Mouse (Mus musculus): ENCODE data around the gene Setd3. TPM values are rescaled to one million over a fixed set of nuclear protein-coding genes. Genes with fewer than 3 reads are reported as not detected.

Gene Setd3
- polyA plus RNA-seq, 1 experiment from 2014 or later, result 88.8 TPM

DNA sequence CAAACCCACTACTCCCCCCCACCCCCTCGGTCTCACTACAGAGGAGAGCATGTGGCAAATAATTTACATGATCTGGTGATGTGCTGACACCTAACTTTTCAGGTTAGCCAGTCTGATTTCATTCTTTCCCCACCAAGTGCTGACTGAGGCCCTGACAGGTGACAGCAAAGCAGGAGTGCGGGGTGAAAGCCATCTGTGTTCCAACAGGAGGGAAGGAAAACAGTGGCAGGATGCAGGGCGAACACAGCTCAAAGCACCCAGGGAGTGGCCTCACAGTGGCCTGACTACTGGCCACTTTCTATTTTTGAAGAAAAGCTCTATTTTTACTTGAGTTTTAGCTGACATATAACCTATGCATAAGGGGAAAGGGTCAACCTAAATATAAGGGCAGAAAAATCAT lies 15.4 kb downstream of the Setd3 start:
- no peak overlapping the region for H3K9ac ChIP-seq (ENCODE audit: low read length)
- peaks cover 4% of the 10 kb centered on the region for H3K4me1 ChIP-seq (replicated peaks; ENCODE audit: control insufficient read depth, insufficient read depth, low read length)
- no peak overlapping the region for H3K4me3 ChIP-seq (ENCODE audit: low read length)
- H3K27me3 ChIP-seq (ENCODE audit: control insufficient read depth, insufficient read depth, low read depth, low read length), result no peaks in the 10 kb centered on the region
- 78% methylated on average over 3 of the region's 3 CpGs for WGBS
- peaks cover 7% of the 10 kb centered on the region for H3K36me3 ChIP-seq (ENCODE audit: control insufficient read depth, insufficient read depth, low read length)
- H3K27ac ChIP-seq (ENCODE audit: low read length), result no peak overlapping the region
- no peaks in the 10 kb centered on the region for H3K9me3 ChIP-seq (ENCODE audit: control insufficient read depth, low read length)
- H3K4me2 ChIP-seq (ENCODE audit: low read depth, low read length), result no peak overlapping the region
- ATAC-seq (ENCODE audit: low read depth), result no peak

DNA sequence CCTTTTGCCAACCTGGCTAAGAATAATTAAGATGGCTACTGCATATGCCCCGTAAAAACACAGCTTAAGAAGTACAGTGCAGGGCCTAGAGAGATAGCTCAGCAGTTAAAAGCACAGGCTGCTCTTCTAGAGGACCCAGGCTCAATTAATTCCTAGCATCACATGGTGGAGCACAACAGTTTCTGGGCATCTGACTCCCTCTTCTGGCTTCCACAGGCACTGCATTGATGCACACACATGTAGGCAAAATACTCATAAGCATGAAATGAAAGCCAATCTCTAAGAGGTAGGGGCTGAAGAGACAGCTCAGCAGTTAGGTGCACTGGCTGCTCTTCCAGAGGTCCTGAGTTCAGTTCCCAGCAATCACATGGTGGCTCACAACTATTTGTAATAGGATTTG lies 17.1 kb downstream of the Setd3 start:
- H3K27me3 ChIP-seq (ENCODE audit: control insufficient read depth, insufficient read depth, low read depth, low read length), result no peaks in the 10 kb centered on the region
- no peak overlapping the region for H3K4me3 ChIP-seq (ENCODE audit: low read length)
- H3K4me1 ChIP-seq (replicated peaks; ENCODE audit: control insufficient read depth, insufficient read depth, low read length), result no peaks in the 10 kb centered on the region
- H3K36me3 ChIP-seq (ENCODE audit: control insufficient read depth, insufficient read depth, low read length), result peaks cover 10% of the 10 kb centered on the region
- H3K9ac ChIP-seq (ENCODE audit: low read length), result no peak overlapping the region
- no peak overlapping the region for H3K4me2 ChIP-seq (ENCODE audit: low read depth, low read length)
- no peak for ATAC-seq (ENCODE audit: low read depth)
- H3K9me3 ChIP-seq (ENCODE audit: control insufficient read depth, low read length), result no peaks in the 10 kb centered on the region
- 91% methylated on average over 1 of the region's 1 CpGs for WGBS
- no peak overlapping the region for H3K27ac ChIP-seq (ENCODE audit: low read length)

DNA sequence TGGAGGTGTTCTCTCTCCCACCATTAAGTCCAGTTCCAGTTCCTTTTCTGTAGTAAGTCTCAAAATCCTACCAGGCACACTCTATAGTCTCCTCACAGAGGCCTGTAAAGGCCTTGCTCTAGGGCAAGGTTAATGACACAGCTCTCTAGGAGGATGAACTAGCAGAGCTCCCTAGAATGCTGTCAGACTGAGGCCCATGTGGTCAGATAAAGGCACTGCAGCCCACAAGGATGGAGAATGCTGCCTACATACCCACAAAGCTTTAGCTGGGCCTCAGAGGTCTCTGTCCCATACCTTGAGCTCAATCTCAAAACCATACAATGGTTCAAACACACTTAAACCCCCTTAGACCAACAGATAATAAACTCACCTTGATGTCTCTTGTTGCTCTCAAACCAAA lies 19.3 kb downstream of the Setd3 start:
- Histone ChIP-seq H3K9me3 (ENCODE audit: control insufficient read depth, low read length) (no peaks in the 10 kb centered on the region), H3K4me1 (replicated peaks; ENCODE audit: control insufficient read depth, insufficient read depth, low read length) (no peaks in the 10 kb centered on the region), H3K4me2 (ENCODE audit: low read depth, low read length) (no peak overlapping the region), H3K4me3 (ENCODE audit: low read length) (no peak overlapping the region), H3K36me3 (ENCODE audit: control insufficient read depth, insufficient read depth, low read length) (peaks cover 10% of the 10 kb centered on the region), H3K27ac (ENCODE audit: low read length) (no peak overlapping the region), H3K27me3 (ENCODE audit: control insufficient read depth, insufficient read depth, low read depth, low read length) (no peaks in the 10 kb centered on the region), H3K9ac (ENCODE audit: low read length) (no peak overlapping the region)
- no peak for ATAC-seq (ENCODE audit: low read depth)

DNA sequence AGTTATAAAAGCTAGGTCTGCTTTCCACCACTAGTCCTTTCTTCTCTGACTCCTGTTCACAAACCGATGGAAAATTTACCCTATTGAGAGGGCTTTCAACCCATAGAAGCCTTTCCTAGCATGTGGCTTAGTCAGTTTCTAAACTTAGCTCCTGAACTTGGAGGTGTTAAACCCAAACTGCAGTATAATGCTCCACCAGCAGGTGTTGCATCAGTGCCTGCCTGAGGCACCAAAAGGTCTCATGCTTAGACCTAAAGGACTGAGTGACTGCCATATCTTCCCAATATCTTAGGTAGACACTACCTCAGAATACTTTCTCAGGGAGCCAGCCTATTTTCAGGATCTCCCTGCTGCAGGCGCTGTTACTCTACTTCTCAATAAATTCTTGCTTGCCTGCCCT lies 26.4 kb downstream of the Setd3 start:
- no peak overlapping the region for H3K4me2 ChIP-seq (ENCODE audit: low read depth, low read length)
- no peaks in the 10 kb centered on the region for H3K27me3 ChIP-seq (ENCODE audit: control insufficient read depth, insufficient read depth, low read depth, low read length)
- no peaks in the 10 kb centered on the region for H3K9me3 ChIP-seq (ENCODE audit: control insufficient read depth, low read length)
- no peaks in the 10 kb centered on the region for H3K4me1 ChIP-seq (replicated peaks; ENCODE audit: control insufficient read depth, insufficient read depth, low read length)
- H3K9ac ChIP-seq (ENCODE audit: low read length), result no peak overlapping the region
- H3K36me3 ChIP-seq (ENCODE audit: control insufficient read depth, insufficient read depth, low read length), result peaks cover 4% of the 10 kb centered on the region; the same call in 1 of the 2 replicates
- H3K27ac ChIP-seq (ENCODE audit: low read length), result no peak overlapping the region
- no peak for ATAC-seq (ENCODE audit: low read depth)
- 97% methylated on average over 2 of the region's 2 CpGs for WGBS
- H3K4me3 ChIP-seq (ENCODE audit: low read length), result no peak overlapping the region

DNA sequence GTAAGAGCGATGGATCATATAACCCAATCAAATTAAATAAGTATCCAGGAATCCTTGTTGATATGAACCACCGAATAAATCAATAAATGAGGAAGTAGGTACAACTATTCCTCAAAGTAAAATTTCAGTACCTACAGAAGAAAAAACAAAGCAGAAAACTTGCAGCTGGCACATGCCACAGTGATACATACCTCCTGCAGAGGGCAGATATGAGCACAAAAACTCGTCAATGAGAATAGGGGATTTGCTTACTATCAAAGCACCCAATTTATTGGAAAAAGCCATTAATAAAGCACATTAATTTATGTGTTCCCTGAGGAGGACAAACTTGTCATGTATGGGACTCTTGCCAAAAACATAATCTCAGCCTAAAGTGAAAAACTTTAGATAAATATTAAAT lies 29.4 kb downstream of the Setd3 start:
- H3K4me3 ChIP-seq (ENCODE audit: low read length), result no peak overlapping the region
- H3K27me3 ChIP-seq (ENCODE audit: control insufficient read depth, insufficient read depth, low read depth, low read length), result no peaks in the 10 kb centered on the region

DNA sequence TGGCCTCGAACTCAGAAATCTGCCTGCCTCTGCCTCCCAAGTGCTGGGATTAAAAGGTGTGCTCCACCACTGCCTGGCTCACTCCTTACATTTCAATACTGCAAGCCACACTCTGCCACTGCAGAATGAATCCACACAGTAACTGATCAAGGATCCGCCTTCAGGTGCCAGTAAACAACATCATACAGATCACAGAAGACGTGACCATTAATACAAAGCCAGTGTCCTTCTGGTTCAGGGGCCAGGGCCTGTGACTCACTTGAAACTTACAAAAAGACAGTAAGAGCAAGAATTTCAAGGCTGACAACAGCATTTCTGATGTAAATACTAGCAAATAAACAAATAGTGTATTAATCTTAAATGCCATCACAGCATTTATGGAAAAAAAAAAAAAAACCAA lies 33.9 kb downstream of the Setd3 start:
- no peaks in the 10 kb centered on the region for H3K27me3 ChIP-seq (ENCODE audit: control insufficient read depth, insufficient read depth, low read depth, low read length)
- 92% methylated on average over 3 of the region's 3 CpGs for WGBS
- no peaks in the 10 kb centered on the region for H3K9me3 ChIP-seq (ENCODE audit: control insufficient read depth, low read length)
- no peak overlapping the region for H3K9ac ChIP-seq (ENCODE audit: low read length)
- H3K27ac ChIP-seq (ENCODE audit: low read length), result no peak overlapping the region
- H3K4me1 ChIP-seq (replicated peaks; ENCODE audit: control insufficient read depth, insufficient read depth, low read length), result no peaks in the 10 kb centered on the region
- H3K4me2 ChIP-seq (ENCODE audit: low read depth, low read length), result no peak overlapping the region
- H3K36me3 ChIP-seq (ENCODE audit: control insufficient read depth, insufficient read depth, low read length), result peaks cover 8% of the 10 kb centered on the region
- ATAC-seq (ENCODE audit: low read depth), result no peak
- no peak overlapping the region for H3K4me3 ChIP-seq (ENCODE audit: low read length)

More for the DNA sequence above, 29.4 kb downstream of the Setd3 start:
- Histone ChIP-seq H3K4me1 (replicated peaks; ENCODE audit: control insufficient read depth, insufficient read depth, low read length) (no peaks in the 10 kb centered on the region), H3K4me2 (ENCODE audit: low read depth, low read length) (no peak overlapping the region), H3K9me3 (ENCODE audit: control insufficient read depth, low read length) (no peaks in the 10 kb centered on the region), H3K36me3 (ENCODE audit: control insufficient read depth, insufficient read depth, low read length) (peaks cover 4% of the 10 kb centered on the region; the same call in 1 of the 2 replicates), H3K27ac (ENCODE audit: low read length) (no peak overlapping the region), H3K9ac (ENCODE audit: low read length) (no peak overlapping the region)
- 71% methylated on average over 3 of the region's 3 CpGs for WGBS
- ATAC-seq (ENCODE audit: low read depth), result no peak

DNA sequence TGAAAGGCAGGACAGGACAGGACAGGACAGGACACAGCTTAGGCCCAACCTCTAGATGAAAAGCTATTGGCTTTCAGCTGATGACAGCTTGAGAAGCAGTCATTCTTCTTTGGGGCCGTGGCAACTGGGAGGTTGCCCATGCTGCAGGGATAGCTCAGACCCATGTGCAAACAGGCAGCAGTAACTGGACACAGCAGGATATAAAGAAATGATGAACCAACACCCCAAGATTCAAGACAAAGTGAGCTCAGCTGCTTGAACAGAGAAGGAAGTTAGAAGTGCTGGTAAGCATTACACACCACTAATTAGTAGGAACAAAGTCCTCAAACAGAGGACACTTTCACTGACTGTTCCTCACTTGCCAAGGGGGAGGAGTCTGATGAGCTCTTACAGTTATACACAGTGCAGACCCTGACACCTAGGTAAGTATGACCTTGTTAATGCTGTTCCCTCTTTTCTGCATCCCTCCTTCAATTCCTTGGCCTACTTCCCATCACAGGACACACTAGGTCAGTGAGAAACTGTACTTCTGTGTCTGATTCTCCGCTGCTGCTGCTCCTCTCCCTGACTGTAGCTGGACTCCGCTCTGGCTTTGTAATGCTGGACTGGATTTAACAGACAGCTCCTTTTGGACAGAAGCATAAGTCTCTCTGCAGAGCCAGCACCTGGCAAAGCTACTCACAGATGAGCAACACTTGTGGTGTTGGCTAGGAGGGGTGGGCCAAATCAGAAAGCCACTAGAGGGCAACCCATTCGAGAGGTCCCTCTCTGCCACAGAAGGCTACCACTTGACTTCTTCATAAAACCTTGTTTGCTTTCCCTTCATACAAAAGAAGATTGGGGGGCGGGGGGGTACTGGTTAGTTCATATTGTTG lies 35.3 kb downstream of the Setd3 start:
- H3K4me3 ChIP-seq (ENCODE audit: low read length), result no peak overlapping the region
- no peak overlapping the region for H3K9ac ChIP-seq (ENCODE audit: low read length)
- WGBS, result 88% methylated on average over 5 of the region's 5 CpGs
- no peak overlapping the region for H3K4me2 ChIP-seq (ENCODE audit: low read depth, low read length)
- no peak for ATAC-seq (ENCODE audit: low read depth)
- no peaks in the 10 kb centered on the region for H3K9me3 ChIP-seq (ENCODE audit: control insufficient read depth, low read length)
- H3K4me1 ChIP-seq (replicated peaks; ENCODE audit: control insufficient read depth, insufficient read depth, low read length), result no peaks in the 10 kb centered on the region
- peaks cover 4% of the 10 kb centered on the region for H3K36me3 ChIP-seq (ENCODE audit: control insufficient read depth, insufficient read depth, low read length)
- no peaks in the 10 kb centered on the region for H3K27me3 ChIP-seq (ENCODE audit: control insufficient read depth, insufficient read depth, low read depth, low read length)
- H3K27ac ChIP-seq (ENCODE audit: low read length), result no peak overlapping the region

DNA sequence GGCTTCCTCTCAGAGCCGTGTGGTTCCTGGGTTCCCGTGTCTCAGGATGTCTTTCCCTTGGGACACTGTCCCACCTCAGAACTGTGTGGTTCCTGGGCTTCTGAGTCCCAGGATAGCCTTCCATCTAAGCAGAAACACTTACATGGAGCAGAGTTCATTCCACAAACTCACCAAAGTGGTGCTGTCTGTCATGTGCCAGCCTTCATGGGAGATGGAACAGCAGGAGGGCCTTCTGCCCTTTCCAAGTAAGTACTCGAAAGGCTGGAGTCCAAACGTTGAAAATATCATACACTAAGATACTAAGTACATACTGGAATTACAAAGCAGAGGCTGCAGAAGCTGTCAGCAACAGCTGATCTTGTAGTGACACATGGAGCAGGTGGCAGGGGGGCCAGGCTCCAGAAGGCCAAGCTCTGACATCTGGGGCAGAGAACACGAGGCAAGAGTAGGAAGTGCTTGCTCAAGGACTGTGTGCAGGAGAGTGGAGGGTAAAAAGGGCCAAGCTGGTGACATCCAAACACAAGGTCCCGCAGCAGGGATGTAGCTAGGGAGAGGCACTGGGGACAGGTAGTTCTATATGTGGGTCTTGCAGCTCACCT lies 43.4 kb downstream of the Setd3 start:
- Histone ChIP-seq H3K9me3 (ENCODE audit: control insufficient read depth, low read length) (no peaks in the 10 kb centered on the region), H3K4me3 (ENCODE audit: low read length) (no peak overlapping the region), H3K27ac (ENCODE audit: low read length) (no peak overlapping the region), H3K27me3 (ENCODE audit: control insufficient read depth, insufficient read depth, low read depth, low read length) (no peaks in the 10 kb centered on the region), H3K36me3 (ENCODE audit: control insufficient read depth, insufficient read depth, low read length) (peaks cover 22% of the 10 kb centered on the region), H3K4me2 (ENCODE audit: low read depth, low read length) (no peak overlapping the region), H3K4me1 (replicated peaks; ENCODE audit: control insufficient read depth, insufficient read depth, low read length) (no peaks in the 10 kb centered on the region), H3K9ac (ENCODE audit: low read length) (no peak overlapping the region)
- ATAC-seq (ENCODE audit: low read depth), result no peak
- 71% methylated on average over 6 of the region's 6 CpGs for WGBS

DNA sequence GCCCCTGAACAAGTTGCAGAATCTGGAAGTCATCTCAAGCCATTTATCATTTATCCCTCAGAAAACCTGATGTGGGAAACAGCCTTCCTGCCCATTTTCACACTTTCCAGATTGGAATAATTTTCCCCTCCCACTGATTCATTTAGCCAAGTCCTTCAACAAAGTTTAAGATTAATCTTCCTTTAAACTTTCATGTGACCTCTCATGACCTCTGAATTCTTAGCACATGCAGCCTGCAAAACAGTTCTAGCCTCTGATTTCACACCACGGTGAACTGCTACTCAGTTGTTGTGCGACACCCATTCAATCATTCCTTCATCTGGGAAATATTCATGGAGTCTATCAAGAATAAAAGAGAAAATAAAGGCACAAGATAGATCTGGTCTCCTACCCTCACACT lies 45.9 kb downstream of the Setd3 start:
- WGBS, result 64% methylated on average over 2 of the region's 2 CpGs
- Histone ChIP-seq H3K27ac (ENCODE audit: low read length) (no peak overlapping the region), H3K9ac (ENCODE audit: low read length) (no peak overlapping the region), H3K9me3 (ENCODE audit: control insufficient read depth, low read length) (no peaks in the 10 kb centered on the region), H3K36me3 (ENCODE audit: control insufficient read depth, insufficient read depth, low read length) (peaks cover 35% of the 10 kb centered on the region), H3K4me2 (ENCODE audit: low read depth, low read length) (no peak overlapping the region), H3K4me1 (replicated peaks; ENCODE audit: control insufficient read depth, insufficient read depth, low read length) (no peaks in the 10 kb centered on the region), H3K27me3 (ENCODE audit: control insufficient read depth, insufficient read depth, low read depth, low read length) (no peaks in the 10 kb centered on the region), H3K4me3 (ENCODE audit: low read length) (no peak overlapping the region)
- no peak for ATAC-seq (ENCODE audit: low read depth)

Data from lung, embryonic 16.5 days (tissue).